Mouse (Mus musculus) erythroblast, embryonic 14.5 days (primary cell): ENCODE measurements at regions not wholly inside any gene's neighbourhood (a gene's known extent, or its start where the extent isn't known, plus 50 kb on each side); places are given as distances from the start of the nearest gene placed in this dataset.

Experiments used
- GATA1 ChIP-seq: IDR thresholded peaks from 2 replicates; pipeline ENCODE4 v1.6.1; 2012; ENCODE audit warnings: low read length, inconsistent platforms, mixed read lengths
- TAL1 ChIP-seq: IDR thresholded peaks from 3 replicates; pipeline ENCODE4 v1.6.1; 2012; ENCODE audit warnings: low read length, inconsistent platforms, mixed read lengths

DNA sequence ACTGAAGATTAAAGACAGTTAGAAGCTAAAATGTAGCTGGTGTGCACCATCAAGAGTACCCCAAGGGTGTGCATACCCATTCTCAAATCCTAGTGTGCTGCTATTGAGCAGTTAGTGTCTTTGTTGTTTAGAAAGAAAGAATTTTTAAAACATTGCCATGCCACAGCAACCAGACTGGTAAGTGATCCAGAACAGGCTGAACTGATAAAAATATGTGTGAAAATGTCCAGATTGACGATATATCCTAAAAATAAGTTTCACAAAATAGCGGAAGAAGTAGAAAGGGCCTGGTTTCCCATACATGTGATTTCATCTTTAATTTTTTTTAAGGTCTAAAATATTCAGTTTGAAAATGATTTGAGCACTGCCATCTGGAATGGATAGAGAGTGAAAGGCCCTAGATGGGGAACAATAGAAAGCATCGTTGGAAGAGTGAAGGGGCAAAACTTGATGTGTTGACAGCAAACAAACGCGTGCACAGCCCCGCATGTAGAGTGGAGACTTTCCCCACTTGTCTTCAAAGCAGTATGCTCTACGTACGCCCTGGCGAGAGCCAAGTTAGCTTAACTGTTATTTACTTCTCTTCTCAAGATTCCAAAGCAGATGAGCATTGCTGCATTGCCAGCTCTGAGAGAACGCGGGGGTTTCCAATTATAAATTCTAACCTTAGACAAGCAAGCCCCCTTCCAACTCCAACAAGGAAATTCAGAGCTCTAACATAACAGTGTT, 100.3 kb downstream of the Rap2a start:
- TF ChIP-seq GATA1 (no peak), TAL1 (no peak)
